Mouse (Mus musculus) hindbrain, embryonic 14.5 days (tissue): ENCODE measurements around the gene Ly6g6e. TPM values are rescaled to one million over a fixed set of nuclear protein-coding genes. Genes with fewer than 3 reads are reported as not detected.

Experiments used
- ATAC-seq: fragments of 200-750 bp; cut with Nextera tagmentation; 2 replicates; pipeline ENCODE4 v1.8.0; 2017; ENCODE audit warnings: moderate number of reproducible peaks, mild to moderate bottlenecking, moderate TSS enrichment, moderate library complexity; ENCODE audit not compliant: low FRiP score
- DNase-seq: peaks from one replicate; pipeline ENCODE4 v3.0.0-alpha.2; 2015; ENCODE audit warnings: low spot score
- H3K27ac ChIP-seq: fragments of 300-500 bp; sonication (generic); 2 replicates; pipeline ENCODE4 v1.5.1; 2014; ENCODE audit warnings: mild to moderate bottlenecking, moderate library complexity
- H3K27me3 ChIP-seq: fragments of 300-500 bp; sonication (generic); 2 replicates; pipeline ENCODE4 v1.6.1; 2014; ENCODE audit warnings: mild to moderate bottlenecking, low read length, mixed read lengths; ENCODE audit not compliant: control insufficient read depth, insufficient read depth
- H3K36me3 ChIP-seq: fragments of 300-500 bp; sonication (generic); replicated peaks from 2 replicates; pipeline ENCODE4 v1.6.1; 2014; ENCODE audit not compliant: control insufficient read depth, insufficient read depth
- H3K4me1 ChIP-seq: fragments of 300-500 bp; sonication (generic); replicated peaks from 2 replicates; pipeline ENCODE4 v1.6.1; 2014; ENCODE audit warnings: antibody characterized with exemption, low read length, mixed read lengths; ENCODE audit not compliant: control insufficient read depth, insufficient read depth
- H3K4me2 ChIP-seq: fragments of 300-500 bp; sonication (generic); replicated peaks from 2 replicates; pipeline ENCODE4 v1.6.1; 2014; ENCODE audit warnings: mild to moderate bottlenecking, moderate library complexity
- H3K4me3 ChIP-seq: fragments of 300-500 bp; sonication (generic); replicated peaks from 2 replicates; pipeline ENCODE4 v1.5.1; 2014; ENCODE audit warnings: mild to moderate bottlenecking, low read length
- H3K9ac ChIP-seq: fragments of 300-500 bp; sonication (generic); 2 replicates; pipeline ENCODE4 v1.6.1; 2014
- H3K9me3 ChIP-seq: fragments of 300-500 bp; sonication (generic); 2 replicates; pipeline ENCODE4 v1.6.1; 2016; ENCODE audit warnings: low read length; ENCODE audit not compliant: control insufficient read depth
- WGBS: fragments of 180-500 bp; shearing (Covaris S2); extraction: QIAGEN DNeasy Blood & Tissue Kit; methylation state at CpG from one replicate; pipeline ENCODE4 v1.1.7; 2014; 5-methylcytosine and 5-hydroxymethylcytosine counted together
- polyA plus RNA-seq: library from polyadenylated mRNA; unstranded; fragments of >200 nt; fragmentation: Nextera tagmentation; extraction: Ambion mirVana; gene quantifications from 2 replicates; pipeline ENCODE4 v1.2.1, GENCODE M21; 2014

The Ly6g6e gene
- polyA plus RNA-seq, 1 experiment from 2014 or later = not detected

DNA sequence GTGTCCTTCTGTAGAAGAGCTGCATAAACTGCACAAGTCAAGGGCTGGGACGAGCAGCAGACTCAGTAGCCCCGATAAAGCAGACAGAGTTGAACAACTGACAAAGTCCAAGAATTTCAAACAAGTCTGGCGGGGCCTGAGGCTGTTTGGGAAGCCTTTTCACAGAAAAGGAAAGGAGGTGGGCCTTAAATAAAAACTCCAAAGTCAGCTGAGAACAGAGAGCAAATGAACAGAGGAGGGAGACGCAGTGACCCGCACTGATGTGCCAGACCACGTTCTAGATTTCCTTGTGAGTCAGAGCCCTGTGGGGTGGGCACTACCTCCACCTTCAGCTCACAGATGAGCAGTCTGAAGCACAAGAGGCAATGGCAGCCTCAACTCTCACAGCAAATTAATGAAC lies 41.8 kb upstream of the Ly6g6e start:
- Histone ChIP-seq H3K27ac (no peak overlapping the region), H3K27me3 (no peaks in the 10 kb centered on the region), H3K4me3 (no peak overlapping the region), H3K4me2 (no peak overlapping the region), H3K4me1 (peaks cover 1% of the 10 kb centered on the region; the same call in 1 of the 2 replicates), H3K9me3 (no peaks in the 10 kb centered on the region), H3K9ac (no peak overlapping the region), H3K36me3 (no peaks in the 10 kb centered on the region)
- 76% methylated on average over 6 of the region's 6 CpGs for WGBS
- ATAC-seq (no peak), DNase-seq (no peak)

DNA sequence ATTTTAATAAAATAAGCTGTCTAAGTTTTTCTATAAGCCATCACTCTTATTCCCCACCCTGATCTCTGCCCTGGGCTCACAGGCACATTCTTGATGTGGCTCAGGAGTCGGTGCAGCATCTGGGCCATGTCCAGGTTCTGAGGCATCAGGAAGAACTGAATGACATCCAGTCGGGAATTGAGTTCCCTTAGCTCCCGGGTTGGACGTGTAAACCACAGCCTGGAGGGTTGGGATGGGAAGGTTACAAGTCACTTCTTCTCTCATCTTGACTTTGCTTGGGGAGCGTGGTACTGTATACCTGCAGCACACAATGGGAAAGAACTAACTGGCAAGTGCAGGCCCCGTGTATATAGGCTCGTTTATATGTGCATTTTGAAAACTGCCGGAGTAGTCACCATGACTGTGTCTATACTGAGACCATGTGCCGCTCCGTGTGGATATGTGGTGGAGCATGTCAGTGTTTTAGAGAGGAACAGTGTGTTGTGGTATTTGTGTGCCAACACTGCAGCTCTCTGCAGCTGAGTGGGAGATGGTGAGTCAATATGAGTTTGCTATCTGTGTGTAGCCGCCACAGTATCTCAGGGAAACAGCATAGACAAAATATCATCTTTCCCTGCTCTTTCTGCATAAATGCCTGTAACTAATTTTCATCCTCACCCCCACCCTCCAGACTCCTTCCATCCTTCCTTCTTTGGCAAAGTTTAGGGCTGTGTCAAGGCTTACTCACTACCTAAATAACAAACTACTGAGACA lies 37.4 kb upstream of the Ly6g6e start:
- H3K4me1 ChIP-seq = no peaks in the 10 kb centered on the region
- no peaks in the 10 kb centered on the region for H3K27me3 ChIP-seq
- no peaks in the 10 kb centered on the region for H3K36me3 ChIP-seq
- DNase-seq = no peak
- H3K9ac ChIP-seq = no peak overlapping the region
- H3K4me2 ChIP-seq = no peak overlapping the region
- ATAC-seq = no peak
- H3K4me3 ChIP-seq = no peak overlapping the region
- 84% methylated on average over 11 of the region's 11 CpGs for WGBS
- no peak overlapping the region for H3K27ac ChIP-seq
- no peaks in the 10 kb centered on the region for H3K9me3 ChIP-seq

DNA sequence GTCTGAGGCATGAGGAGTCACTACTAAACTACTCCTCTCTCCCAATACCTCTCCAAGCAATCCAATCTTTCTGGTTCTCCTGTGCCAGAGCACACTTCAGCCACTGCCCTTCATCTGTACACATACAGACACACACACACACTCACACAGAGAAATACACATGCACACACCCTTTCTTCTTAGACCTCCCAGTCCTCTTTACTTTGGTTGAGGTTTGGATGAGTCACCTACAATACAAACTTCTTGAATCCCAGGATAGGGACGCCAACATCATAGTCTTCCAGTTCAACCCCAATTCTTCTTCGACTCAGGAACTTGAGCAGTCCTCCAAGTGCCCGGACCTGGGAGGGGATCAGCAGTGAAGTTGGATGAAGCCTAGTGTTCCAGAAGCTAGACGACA lies 32.9 kb upstream of the Ly6g6e start:
- Histone ChIP-seq H3K36me3 (no peaks in the 10 kb centered on the region), H3K4me1 (peaks cover 10% of the 10 kb centered on the region), H3K4me2 (no peak overlapping the region), H3K9ac (no peak overlapping the region), H3K4me3 (no peak overlapping the region), H3K27me3 (no peaks in the 10 kb centered on the region), H3K27ac (no peak overlapping the region), H3K9me3 (no peaks in the 10 kb centered on the region)
- no peak for DNase-seq
- no peak for ATAC-seq
- 91% methylated on average over 4 of the region's 4 CpGs for WGBS

DNA sequence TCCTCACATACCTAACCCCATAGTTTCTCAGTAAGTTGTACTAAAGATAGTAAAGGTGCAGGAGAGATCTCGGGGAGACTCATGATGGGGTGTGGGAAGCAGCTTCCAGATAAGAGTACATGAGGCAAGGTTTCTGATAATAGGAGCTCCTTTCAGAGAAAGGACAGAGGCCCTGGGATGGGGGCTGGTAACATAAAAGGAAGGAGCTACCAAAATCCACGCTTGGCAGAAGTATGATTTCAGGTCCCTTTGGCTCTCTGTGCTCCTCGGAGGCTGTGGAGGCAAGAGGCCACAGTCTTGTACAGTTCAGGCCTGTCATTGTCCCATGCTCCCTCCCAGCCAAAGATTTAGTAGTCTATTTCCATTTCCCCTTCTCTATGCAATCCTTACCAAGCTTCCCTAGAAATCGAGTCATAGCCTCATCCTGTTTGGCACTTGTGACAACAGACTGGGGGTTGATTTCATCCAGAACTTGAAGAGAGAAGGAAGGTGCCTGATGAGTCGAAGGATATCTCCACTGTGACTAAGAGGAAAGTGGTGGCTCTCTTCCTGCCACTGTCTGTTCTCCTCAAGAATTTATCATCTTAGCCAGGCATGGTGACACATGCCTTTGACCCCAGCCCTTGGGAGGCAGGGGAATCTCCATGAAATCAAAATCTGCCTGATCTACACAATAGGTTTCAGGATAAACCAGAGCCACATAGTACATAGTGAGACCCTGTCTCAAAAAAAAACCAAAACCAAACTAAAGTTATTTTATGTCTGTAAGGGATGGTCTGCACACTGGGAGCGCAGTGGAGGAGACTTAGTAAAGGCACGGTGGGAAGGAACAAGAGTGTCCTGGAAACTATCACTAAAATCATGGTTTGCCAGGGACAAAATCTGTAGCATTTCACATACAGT lies 31.5 kb upstream of the Ly6g6e start:
- H3K9ac ChIP-seq = peak overlapping the region; percentile 84
- WGBS = 86% methylated on average over 7 of the region's 7 CpGs
- no peak for ATAC-seq
- no peaks in the 10 kb centered on the region for H3K27me3 ChIP-seq
- H3K4me2 ChIP-seq = peak overlapping the region; percentile 99
- H3K36me3 ChIP-seq = no peaks in the 10 kb centered on the region
- no peak overlapping the region for H3K27ac ChIP-seq
- DNase-seq = no peak
- peak overlapping the region; percentile 56; the same call in 1 of the 2 replicates for H3K4me3 ChIP-seq
- H3K4me1 ChIP-seq = peaks cover 18% of the 10 kb centered on the region
- H3K9me3 ChIP-seq = no peaks in the 10 kb centered on the region

DNA sequence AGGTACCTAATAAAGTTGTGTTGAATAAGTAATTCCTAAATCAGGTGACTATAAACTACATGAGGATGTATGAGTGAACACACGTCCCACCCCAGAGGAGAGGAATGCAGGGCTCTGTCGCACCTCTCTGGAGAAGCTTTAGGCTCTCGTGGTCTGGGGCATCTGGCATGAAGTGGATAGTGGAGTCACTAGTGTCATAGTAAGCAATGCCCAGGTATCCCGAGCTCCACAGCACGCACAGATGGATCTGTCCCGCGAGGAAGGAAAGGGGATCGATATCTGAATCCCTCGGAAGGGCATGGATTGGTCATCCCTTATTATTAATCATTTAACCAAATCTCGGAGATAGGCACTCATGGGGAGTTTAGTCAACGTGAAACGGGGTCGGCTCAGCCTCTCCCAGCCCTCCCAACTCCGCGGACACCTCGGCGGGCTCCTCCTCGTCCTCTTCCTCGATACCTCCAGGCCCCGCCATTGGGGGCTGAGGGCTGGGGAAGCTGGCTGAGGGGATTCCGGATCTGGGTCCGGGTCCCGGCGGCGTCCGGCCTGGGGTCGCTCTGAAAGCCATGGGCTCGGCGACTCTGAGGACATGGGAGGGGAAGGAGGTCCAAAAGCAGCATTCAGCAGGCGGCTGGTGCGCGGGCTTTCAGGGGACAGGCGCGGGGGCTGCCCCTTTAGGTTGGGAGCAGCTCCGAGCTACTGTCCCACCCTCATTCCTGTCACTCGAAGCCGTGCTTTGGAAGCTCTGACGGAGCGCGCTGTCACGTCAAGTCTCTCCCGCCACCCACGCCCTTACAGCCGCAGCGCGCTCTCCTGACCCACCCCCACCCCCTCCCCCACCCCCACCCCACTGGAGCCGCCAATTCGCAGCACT lies 30.7 kb upstream of the Ly6g6e start:
- 6% methylated on average over 42 of the region's 48 CpGs for WGBS
- peak overlapping the region; percentile 43; the same call in 1 of the 2 replicates for H3K27ac ChIP-seq
- H3K4me3 ChIP-seq = peak overlapping the region; percentile 56
- H3K27me3 ChIP-seq = no peaks in the 10 kb centered on the region
- peak overlapping the region; percentile 84 for H3K9ac ChIP-seq
- ATAC-seq = peak; percentile 69; the same call in 1 of the 2 replicates
- no peaks in the 10 kb centered on the region for H3K36me3 ChIP-seq
- peak overlapping the region; percentile 99 for H3K4me2 ChIP-seq
- no peak for DNase-seq
- peaks cover 19% of the 10 kb centered on the region for H3K4me1 ChIP-seq
- H3K9me3 ChIP-seq = no peaks in the 10 kb centered on the region

DNA sequence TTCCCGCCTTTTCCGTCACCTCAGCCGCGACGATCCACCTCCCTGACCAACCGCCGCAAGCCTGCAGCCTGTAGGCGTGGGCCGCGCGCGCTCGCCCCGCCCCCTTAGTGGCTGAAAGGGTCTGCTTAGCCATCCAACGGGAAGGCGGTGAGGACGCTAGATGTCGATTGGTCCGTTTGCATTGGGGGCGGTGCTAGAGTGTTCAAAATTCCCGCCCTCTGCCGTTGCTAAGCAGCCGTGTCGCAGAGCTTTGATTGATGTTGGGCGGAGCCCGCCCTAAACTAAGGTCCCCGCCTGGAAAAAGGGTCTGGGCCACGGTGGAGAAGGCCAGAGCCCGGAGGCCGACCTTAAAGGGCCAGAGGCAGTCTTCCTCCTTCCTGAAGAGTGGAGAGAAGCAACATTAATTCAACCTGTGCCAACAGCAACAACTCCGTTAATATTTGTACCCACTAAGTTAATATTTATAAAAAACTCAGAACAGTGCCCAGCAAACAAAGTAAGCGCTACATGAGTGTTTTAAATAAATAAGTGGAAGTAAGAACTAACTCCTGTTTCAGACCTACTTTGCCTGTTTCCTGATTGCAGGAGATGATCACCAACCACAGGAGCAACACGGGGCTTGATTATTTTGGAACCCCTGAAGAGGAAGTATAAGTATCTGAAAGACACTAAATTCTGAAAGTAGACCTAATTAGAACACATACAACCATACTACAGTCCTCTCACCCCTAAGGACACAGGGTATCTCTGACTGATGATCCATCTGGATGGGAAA lies 29.8 kb upstream of the Ly6g6e start, which contains the start of gene Msh5:
Msh5 (minus strand) TSS at position 65 of the 775 bp plus-strand sequence.
- H3K9ac ChIP-seq = peak within 1 kb of the TSS; percentile 84
- H3K27me3 ChIP-seq = no peaks in the 10 kb centered on the region
- peak within 1 kb of the TSS; percentile 99 for H3K4me2 ChIP-seq
- H3K4me3 ChIP-seq = peak within 1 kb of the TSS; percentile 56
- DNase-seq = peak; percentile 97
- ATAC-seq = peak; percentile 98
- H3K9me3 ChIP-seq = no peaks in the 10 kb centered on the region
- H3K4me1 ChIP-seq = peaks cover 27% of the 10 kb centered on the region
- WGBS = 2% methylated on average over 33 of the region's 33 CpGs
- H3K27ac ChIP-seq = peak within 1 kb of the TSS; percentile 43; the same call in 1 of the 2 replicates
- H3K36me3 ChIP-seq = no peaks in the 10 kb centered on the region

DNA sequence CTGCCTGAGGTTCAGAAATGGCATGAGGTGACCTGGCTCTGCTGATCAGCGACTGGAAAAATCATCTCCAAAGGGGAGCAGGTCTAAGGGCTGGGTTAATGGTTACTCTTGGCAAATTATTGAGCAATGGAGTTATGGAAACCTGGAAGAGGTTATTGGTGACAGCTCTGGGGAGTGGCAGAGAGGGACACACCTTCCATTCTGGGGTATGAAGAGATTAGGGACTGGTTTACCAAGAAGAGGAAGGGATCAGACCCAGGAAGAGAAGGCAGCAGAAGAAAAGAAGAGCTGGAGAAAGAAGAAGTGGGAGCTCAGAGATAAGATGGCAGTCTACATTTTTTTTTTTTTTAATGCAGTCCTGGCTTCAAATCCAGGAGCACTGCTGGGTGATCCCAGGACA lies 29.0 kb upstream of the Ly6g6e start:
- no peaks in the 10 kb centered on the region for H3K9me3 ChIP-seq
- H3K4me3 ChIP-seq = no peak overlapping the region
- no peak overlapping the region for H3K4me2 ChIP-seq
- 0 out of 2 replicates have a peak, but pooled peaks cover under 1% of the 10 kb centered on the region for H3K36me3 ChIP-seq
- no peak overlapping the region for H3K9ac ChIP-seq
- no peak overlapping the region for H3K27ac ChIP-seq
- ATAC-seq = no peak
- H3K27me3 ChIP-seq = no peaks in the 10 kb centered on the region
- no peak for DNase-seq
- WGBS = 50% methylated on average over 1 of the region's 1 CpGs
- H3K4me1 ChIP-seq = peaks cover 27% of the 10 kb centered on the region

DNA sequence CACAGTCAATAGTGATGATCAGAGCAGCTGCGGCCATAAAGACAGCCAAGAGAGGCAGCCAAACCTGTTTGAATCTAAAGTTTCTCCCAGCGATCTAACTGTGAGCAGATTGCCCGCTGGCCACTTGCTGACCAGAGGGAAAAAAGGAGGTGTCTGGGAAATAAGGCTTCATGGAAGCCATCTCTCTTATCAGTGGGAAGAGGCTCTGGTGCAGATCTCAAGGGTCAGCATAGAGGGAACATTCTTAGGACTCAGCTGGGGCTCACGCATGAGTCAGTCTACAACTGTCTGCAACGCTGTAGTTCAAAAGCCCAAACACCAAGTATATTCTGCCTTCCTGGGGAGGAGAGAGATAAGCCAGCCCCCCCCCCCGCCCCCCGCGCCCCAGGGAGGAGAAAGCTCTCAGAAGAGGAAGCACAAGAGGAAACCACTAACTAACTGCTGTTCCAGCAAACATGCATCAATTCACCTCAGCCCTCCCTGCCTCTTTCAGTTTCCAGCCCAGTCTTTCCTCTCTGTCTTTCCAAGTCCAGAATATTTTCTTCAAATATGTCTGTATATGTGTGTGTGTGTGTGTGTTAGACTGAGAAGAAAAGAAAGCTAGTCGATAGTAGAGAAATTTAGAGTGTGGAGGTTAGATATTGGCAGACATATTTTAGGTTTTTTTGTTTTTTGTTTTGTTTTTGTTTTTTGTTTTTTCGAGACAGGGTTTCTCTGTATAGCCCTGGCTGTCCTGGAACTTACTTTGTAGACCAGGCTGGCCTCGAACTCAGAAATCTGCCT lies 28.4 kb upstream of the Ly6g6e start:
- WGBS = 39% methylated on average over 11 of the region's 11 CpGs
- Histone ChIP-seq H3K9me3 (no peaks in the 10 kb centered on the region), H3K27me3 (no peaks in the 10 kb centered on the region), H3K4me3 (no peak overlapping the region), H3K4me2 (no peak overlapping the region), H3K27ac (peak overlapping the region; percentile 14; the same call in 1 of the 2 replicates), H3K9ac (no peak overlapping the region), H3K36me3 (0 out of 2 replicates have a peak, but pooled peaks cover 4% of the 10 kb centered on the region), H3K4me1 (peaks cover 27% of the 10 kb centered on the region)
- ATAC-seq (no peak), DNase-seq (no peak)
